Mouse (Mus musculus) gastrocnemius, adult 2 months (tissue): ENCODE data around the gene Gm15319. TPM values are rescaled to one million over a fixed set of nuclear protein-coding genes. Genes with fewer than 3 reads are reported as not detected.
"Not testable (repeated sequence)": the region's sequence is repeated elsewhere in the genome, so short reads cannot be mapped to it uniquely, and the experiment has no call there.

Experiments
- DNase-seq: peaks from one replicate; pipeline ENCODE4 v3.0.0; 2022
- H3K27ac ChIP-seq: fragments of 200-600 bp; 2 replicates; pipeline ENCODE4 v1.8.1; 2022; ENCODE audit warnings: mild to moderate bottlenecking
- H3K4me3 ChIP-seq: fragments of 200-600 bp; 2 replicates; pipeline ENCODE4 v1.8.1; 2022; ENCODE audit warnings: mild to moderate bottlenecking, moderate library complexity
- CTCF ChIP-seq: fragments of 200-600 bp; IDR thresholded peaks from 2 replicates; pipeline ENCODE4 v1.8.1; 2022; ENCODE audit warnings: antibody characterized with exemption, mild to moderate bottlenecking, moderate library complexity
- intact Hi-C: fragments of 180-260 bp; cut with DNase I; formaldehyde crosslinking; loops from one replicate; pipeline ENCODE4 v1.15.1; 2025
- total RNA-seq, 2 experiments: library from RNA; stranded (reverse); gene quantifications; 2 replicates each; pipeline ENCODE4 v1.2.3; 2021

Gene Gm15319
- total RNA-seq, 2 experiments from 2014 or later = 0.20 to 0.31 TPM

GRCm38 (mm10) chr8:20353579-20353978 is 9.4 kb downstream of the Gm15319 start:
- H3K4me3 ChIP-seq, DNase-seq, H3K27ac ChIP-seq, intact Hi-C loops: not testable (repeated sequence)

- H3K27ac ChIP-seq, intact Hi-C loops, H3K4me3 ChIP-seq, DNase-seq: not testable (repeated sequence)
Measured at GRCm38 (mm10) chr8:20302759-20303158, 60.3 kb downstream of the Gm15319 start.

GRCm38 (mm10) chr8:20300042-20300441 is 63.0 kb downstream of the Gm15319 start:
- H3K4me3 ChIP-seq, DNase-seq, intact Hi-C loops, H3K27ac ChIP-seq: not testable (repeated sequence)

GRCm38 (mm10) chr8:20297939-20298505 is 65.0 kb downstream of the Gm15319 start:
- H3K4me3 ChIP-seq, H3K27ac ChIP-seq, intact Hi-C loops: not testable (repeated sequence)
- peak; percentile 42 for DNase-seq

- TF ChIP-seq CTCF = peak; percentile 69
- peak overlapping the region; percentile 81 for H3K4me3 ChIP-seq
- intact Hi-C loops = not testable (repeated sequence)
- peak overlapping the region; percentile 89 for H3K27ac ChIP-seq
- DNase-seq = peak; percentile 88
Measured at GRCm38 (mm10) chr8:20296803-20297702, 66.0 kb downstream of the Gm15319 start.

GRCm38 (mm10) chr8:20295881-20296280 is 67.1 kb downstream of the Gm15319 start:
- H3K27ac ChIP-seq, DNase-seq, H3K4me3 ChIP-seq, intact Hi-C loops: not testable (repeated sequence)

GRCm38 (mm10) chr8:20294826-20295225 is 68.2 kb downstream of the Gm15319 start:
- intact Hi-C loops, H3K4me3 ChIP-seq, H3K27ac ChIP-seq: not testable (repeated sequence)
- DNase-seq = peak; percentile 17

- DNase-seq = peak; percentile 13
- H3K4me3 ChIP-seq, intact Hi-C loops, H3K27ac ChIP-seq: not testable (repeated sequence)
Measured at GRCm38 (mm10) chr8:20293966-20294365, 69.0 kb downstream of the Gm15319 start.

GRCm38 (mm10) chr8:20290015-20290414 is 73.0 kb downstream of the Gm15319 start:
- H3K4me3 ChIP-seq, intact Hi-C loops, H3K27ac ChIP-seq, DNase-seq: not testable (repeated sequence)

GRCm38 (mm10) chr8:20288878-20289277 is 74.1 kb downstream of the Gm15319 start:
- intact Hi-C loops, H3K27ac ChIP-seq, H3K4me3 ChIP-seq, DNase-seq: not testable (repeated sequence)

- H3K27ac ChIP-seq, H3K4me3 ChIP-seq, intact Hi-C loops: not testable (repeated sequence)
- DNase-seq = peak; percentile 7
Measured at GRCm38 (mm10) chr8:20287706-20288105, 75.3 kb downstream of the Gm15319 start.
